Mouse (Mus musculus) cerebellum, postnatal 4 days (tissue): ENCODE results near the gene Spin1.

Source experiments
- DNase-seq, 2 experiments: peaks; one replicate each; pipeline ENCODE4 v3.0.0; 2022; ENCODE audit warnings: low spot score in 2 of 2, mixed read lengths in 1 of 2

Gene Spin1

DNA sequence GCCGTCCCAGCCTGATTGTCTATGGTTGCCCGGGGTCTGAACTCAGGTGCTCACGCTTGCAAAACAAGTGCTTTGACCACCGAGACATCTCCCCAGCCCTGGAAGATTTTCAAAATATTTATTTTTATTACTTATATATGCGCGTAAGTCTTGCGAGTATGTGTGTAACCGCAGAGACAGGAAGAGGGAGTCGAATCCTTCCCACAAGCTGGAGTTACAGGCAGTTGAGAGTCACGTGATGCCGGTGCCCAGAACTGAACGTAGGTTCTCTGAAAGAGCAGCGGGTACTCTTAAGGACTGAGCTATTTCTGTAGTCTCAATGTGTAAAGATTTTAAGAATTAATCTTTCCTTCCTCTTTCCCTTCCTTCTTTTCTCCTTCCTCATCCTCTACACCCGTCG, 93.2 kb downstream of the Spin1 start:
- no peak for DNase-seq

DNA sequence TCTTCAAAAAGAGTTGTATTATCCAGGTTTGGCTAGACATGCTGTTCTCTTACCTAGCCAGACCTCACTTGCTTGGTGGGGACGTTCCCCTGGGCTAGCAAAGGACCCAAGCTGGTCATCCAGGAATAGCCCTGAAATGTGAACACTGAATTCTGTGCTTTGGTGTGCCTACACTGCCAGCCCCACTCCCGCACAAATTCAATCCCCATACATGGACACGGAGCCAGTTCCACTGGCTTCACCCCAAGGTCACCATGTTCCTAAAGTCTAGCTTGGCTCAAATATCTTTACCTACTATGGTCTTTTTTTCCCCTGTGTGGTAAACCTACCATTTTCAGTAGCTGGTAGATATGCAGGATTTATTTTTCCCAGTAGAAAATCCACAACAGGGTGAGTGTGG, 97.0 kb downstream of the Spin1 start:
- DNase-seq = no peak

DNA sequence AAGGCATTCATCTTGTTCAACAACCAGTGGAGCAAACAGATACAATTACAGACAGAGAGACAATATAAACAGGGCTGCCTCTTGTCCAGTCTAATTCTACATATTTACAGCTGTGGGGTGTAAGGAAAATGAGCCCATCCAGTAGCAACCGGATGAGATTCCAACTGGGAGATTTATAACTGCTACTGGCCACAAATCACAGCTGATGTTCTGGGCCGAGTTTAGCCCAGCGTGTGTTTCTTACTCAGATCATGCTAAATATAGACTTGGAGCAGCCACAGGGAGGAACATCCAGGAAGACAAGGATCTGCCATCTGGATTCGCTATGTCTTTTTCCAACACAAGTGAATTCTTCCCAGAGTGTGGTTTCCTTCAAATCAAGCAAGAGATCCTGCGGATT, 97.5 kb downstream of the Spin1 start:
- DNase-seq = no peak
